Mouse (Mus musculus) heart, embryonic 16.5 days (tissue): Measurements from ENCODE around the gene Rsph6a. TPM values are rescaled to one million over a fixed set of nuclear protein-coding genes. Genes with fewer than 3 reads are reported as not detected.

ENCODE experiments used
- ATAC-seq: fragments of 200-750 bp; cut with Nextera tagmentation; replicated peaks from 2 replicates; pipeline ENCODE4 v1.8.0; 2017; ENCODE audit warnings: moderate number of reproducible peaks; ENCODE audit not compliant: insufficient read depth, low FRiP score; ENCODE audit errors: extremely low read depth
- H3K27ac ChIP-seq: fragments of 300-500 bp; sonication (generic); 2 replicates; pipeline ENCODE4 v1.5.1; 2014; ENCODE audit warnings: mild to moderate bottlenecking, low read length, control low read depth, moderate library complexity
- H3K27me3 ChIP-seq: fragments of 300-500 bp; sonication (generic); 2 replicates; pipeline ENCODE4 v1.6.1; 2014; ENCODE audit warnings: low read length, mixed read lengths; ENCODE audit not compliant: control insufficient read depth, insufficient read depth
- H3K36me3 ChIP-seq: fragments of 300-500 bp; sonication (generic); 2 replicates; pipeline ENCODE4 v1.6.1; 2014; ENCODE audit not compliant: control insufficient read depth, insufficient read depth
- H3K4me1 ChIP-seq: fragments of 300-500 bp; sonication (generic); 2 replicates; pipeline ENCODE4 v1.6.1; 2014; ENCODE audit warnings: low read length, mixed read lengths; ENCODE audit not compliant: control insufficient read depth, insufficient read depth
- H3K4me2 ChIP-seq: fragments of 300-500 bp; sonication (generic); 2 replicates; pipeline ENCODE4 v1.6.1; 2014; ENCODE audit warnings: low read depth, mild to moderate bottlenecking, control low read depth, low read length
- H3K4me3 ChIP-seq: fragments of 300-500 bp; sonication (generic); 2 replicates; pipeline ENCODE4 v1.5.1; 2014; ENCODE audit warnings: mild to moderate bottlenecking, control low read depth, low read length
- H3K9ac ChIP-seq: fragments of 300-500 bp; sonication (generic); 2 replicates; pipeline ENCODE4 v1.6.1; 2014; ENCODE audit warnings: low read length, control low read depth
- H3K9me3 ChIP-seq: fragments of 300-500 bp; sonication (generic); replicated peaks from 2 replicates; pipeline ENCODE4 v1.6.1; 2016; ENCODE audit warnings: low read length; ENCODE audit not compliant: control insufficient read depth
- WGBS: fragments of 180-500 bp; shearing (Covaris S2); extraction: QIAGEN DNeasy Blood & Tissue Kit; methylation state at CpG from one replicate; pipeline ENCODE4 v1.1.7; 2014; 5-methylcytosine and 5-hydroxymethylcytosine counted together
- polyA plus RNA-seq: library from polyadenylated mRNA; unstranded; fragments of >200 nt; fragmentation: Nextera tagmentation; extraction: Ambion mirVana; gene quantifications from 2 replicates; pipeline ENCODE4 v1.2.1, GENCODE M21; 2015

Rsph6a gene
- polyA plus RNA-seq, 1 experiment from 2014 or later = not detected

DNA sequence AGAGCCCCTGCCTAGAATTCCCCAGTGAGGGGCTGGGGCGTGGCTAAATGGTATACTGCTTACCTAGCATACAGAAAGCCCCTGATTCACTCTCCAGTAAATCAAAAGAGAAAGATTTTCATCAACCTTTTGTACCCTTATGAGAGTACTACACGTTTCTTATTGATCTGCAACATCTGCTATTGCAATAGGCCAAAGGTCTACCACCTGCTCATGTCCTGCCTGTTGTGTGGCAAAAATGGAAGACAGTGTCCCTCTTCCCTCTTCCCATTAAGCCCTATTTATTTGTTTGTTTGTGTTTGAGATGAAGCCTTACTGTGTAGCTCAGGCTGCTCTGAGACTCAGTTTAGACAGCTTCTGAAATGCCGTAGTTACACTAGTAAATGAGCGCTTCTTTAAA, 38.4 kb upstream of the Rsph6a start:
- Histone ChIP-seq H3K4me2 (no peak overlapping the region), H3K4me1 (peaks cover 15% of the 10 kb centered on the region; the same call in 1 of the 2 replicates), H3K4me3 (no peak overlapping the region), H3K9me3 (no peaks in the 10 kb centered on the region), H3K36me3 (no peaks in the 10 kb centered on the region), H3K27me3 (peaks cover 5% of the 10 kb centered on the region), H3K27ac (no peak overlapping the region), H3K9ac (no peak overlapping the region)
- no peak for ATAC-seq
- 87% methylated on average over 4 of the region's 4 CpGs for WGBS

DNA sequence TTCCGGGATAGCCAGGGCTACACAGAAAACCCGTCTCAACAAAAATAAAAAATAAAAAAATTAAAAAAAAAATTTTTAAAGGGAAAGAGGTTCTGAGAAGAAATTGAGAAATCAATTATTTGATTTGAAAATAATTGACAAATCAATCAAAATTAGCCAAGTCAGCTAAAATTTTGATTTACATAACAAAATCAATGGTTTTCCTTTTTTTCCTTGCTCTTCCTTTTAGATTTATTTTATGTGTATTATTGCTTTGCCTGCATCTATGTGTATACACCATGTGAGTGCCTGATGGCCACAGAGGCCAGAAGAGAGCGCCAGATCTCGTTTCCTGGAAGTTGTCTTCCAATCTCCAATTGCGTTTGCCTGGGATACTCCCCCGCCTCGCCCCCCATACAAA, 36.6 kb upstream of the Rsph6a start:
- Histone ChIP-seq H3K4me1 (peaks cover 3% of the 10 kb centered on the region; the same call in 1 of the 2 replicates), H3K36me3 (no peaks in the 10 kb centered on the region), H3K4me2 (no peak overlapping the region), H3K27me3 (peaks cover 16% of the 10 kb centered on the region), H3K4me3 (no peak overlapping the region), H3K9me3 (no peaks in the 10 kb centered on the region), H3K9ac (no peak overlapping the region), H3K27ac (no peak overlapping the region)
- WGBS = 80% methylated on average over 7 of the region's 7 CpGs
- ATAC-seq = no peak

DNA sequence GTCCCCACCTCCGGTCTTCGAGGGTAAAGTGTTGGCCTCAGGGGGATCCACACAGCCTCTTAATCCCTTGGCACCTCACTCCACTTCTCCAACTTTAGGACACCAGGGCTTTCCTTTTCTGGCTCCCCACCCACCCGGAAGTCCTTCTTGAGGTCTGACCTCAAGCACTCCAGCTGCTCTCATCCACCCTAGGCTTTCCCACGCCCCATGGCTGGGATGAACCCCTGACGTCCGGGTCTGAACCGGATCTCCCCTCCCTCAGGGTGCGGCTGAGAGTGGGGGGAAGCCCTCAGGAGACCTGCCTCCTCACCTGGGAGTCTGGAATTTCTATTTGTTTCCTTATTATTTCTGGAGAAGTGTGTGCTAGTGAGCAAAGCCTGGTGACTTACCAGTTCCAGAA, 33.4 kb upstream of the Rsph6a start:
- Histone ChIP-seq H3K4me3 (no peak overlapping the region), H3K9ac (no peak overlapping the region), H3K36me3 (no peaks in the 10 kb centered on the region), H3K27ac (no peak overlapping the region), H3K9me3 (no peaks in the 10 kb centered on the region), H3K4me2 (no peak overlapping the region), H3K27me3 (peaks cover 26% of the 10 kb centered on the region), H3K4me1 (peaks cover 17% of the 10 kb centered on the region)
- no peak for ATAC-seq
- WGBS = 12% methylated on average over 8 of the region's 8 CpGs

DNA sequence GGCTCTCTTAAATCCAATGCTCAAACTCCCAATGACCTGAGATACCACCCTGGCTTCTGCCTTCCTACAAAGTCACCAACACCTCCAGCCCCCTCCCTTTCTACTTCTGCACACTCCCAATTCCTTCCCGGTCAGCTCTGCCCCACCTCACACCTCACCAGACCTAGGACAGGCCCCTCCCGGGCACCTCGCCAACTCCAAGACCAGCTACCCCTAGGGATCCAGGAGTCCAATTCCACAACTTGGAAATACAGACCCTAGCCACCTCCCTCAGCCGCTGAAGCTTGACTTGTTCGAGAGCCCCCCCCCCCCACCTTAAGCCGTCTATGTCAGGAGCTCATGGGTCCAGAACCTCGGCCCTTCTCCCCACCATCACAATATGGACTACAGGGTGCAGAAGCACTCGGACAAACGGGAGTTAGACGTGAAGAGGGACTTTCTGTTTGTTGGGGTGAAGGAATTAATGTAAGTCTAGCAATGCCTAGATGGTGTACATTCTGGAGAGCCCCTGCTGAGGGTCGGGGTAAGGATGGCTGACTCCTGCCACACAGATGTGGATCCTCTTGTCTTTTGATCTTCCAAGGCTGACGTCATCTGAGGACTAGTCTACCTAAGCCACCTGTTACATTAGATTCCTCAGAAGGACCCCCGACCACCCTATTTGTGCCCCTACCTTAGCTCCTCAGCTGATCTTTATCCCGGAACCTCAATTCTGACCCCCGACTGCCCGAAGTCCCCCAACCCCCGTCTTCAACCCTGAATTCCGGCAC, 32.1 kb upstream of the Rsph6a start:
- Histone ChIP-seq H3K9me3 (no peaks in the 10 kb centered on the region), H3K27me3 (peaks cover 26% of the 10 kb centered on the region), H3K9ac (no peak overlapping the region), H3K27ac (no peak overlapping the region), H3K4me3 (no peak overlapping the region), H3K36me3 (no peaks in the 10 kb centered on the region), H3K4me1 (peaks cover 18% of the 10 kb centered on the region), H3K4me2 (no peak overlapping the region)
- ATAC-seq = no peak
- WGBS = 44% methylated on average over 18 of the region's 18 CpGs

DNA sequence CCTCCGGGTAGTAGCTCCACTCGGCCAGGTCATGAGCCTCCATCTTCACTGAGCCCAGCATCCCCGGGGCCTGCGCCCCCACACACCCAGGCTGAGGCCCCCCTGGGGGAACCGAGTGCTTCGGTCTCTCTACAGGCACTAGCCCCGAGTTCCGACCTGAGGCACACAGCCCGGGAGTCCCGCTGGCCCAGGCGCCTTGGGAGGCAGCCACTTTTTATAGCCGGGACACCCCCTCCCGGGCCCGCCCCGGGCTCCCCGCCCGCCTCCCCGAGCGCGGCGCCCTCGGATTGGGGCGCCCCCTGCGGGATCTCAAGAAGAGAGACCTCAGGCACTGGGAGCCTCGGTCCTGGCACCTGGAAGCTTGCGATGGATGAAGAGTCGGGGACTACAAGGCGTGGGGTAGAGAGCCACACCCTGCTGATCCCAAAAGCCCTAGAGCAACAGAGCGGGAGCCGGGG, 31.1 kb upstream of the Rsph6a start, which contains the start of gene Foxa3:
Gene Foxa3, minus strand, starts transcription at position 182 of the 458 bp plus-strand sequence.
- H3K27ac ChIP-seq = peak within 1 kb of the TSS; percentile 65
- H3K27me3 ChIP-seq = peaks cover 26% of the 10 kb centered on the region
- ATAC-seq = no peak
- H3K9me3 ChIP-seq = no peaks in the 10 kb centered on the region
- H3K4me2 ChIP-seq = peak within 1 kb of the TSS; percentile 95
- 2% methylated on average over 30 of the region's 30 CpGs for WGBS
- peak within 1 kb of the TSS; percentile 93 for H3K4me3 ChIP-seq
- no peaks in the 10 kb centered on the region for H3K36me3 ChIP-seq
- H3K4me1 ChIP-seq = peaks cover 18% of the 10 kb centered on the region
- peak within 1 kb of the TSS; percentile 97 for H3K9ac ChIP-seq

DNA sequence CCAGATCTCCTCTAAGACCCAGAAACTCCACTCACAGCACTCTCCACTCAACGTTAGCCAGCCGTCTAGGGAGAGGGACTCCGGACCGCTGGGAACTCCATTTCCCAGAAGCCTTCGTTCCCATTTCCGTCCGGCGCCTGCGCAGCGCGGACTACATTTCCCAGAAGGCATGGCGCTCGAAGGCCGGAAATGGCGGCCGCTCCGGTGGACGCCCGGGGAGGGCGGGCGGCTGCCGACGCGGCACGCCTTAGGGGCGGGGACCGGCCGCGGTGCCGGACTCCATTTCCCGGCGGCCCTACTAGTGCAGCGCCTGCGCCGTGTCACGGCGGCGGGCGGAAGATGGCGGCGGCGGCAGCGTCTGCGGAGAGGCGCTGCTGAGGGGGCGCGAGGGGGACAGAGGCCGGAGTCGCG, 30.4 kb upstream of the Rsph6a start, which contains the start of gene Sympk:
Gene Sympk, plus strand, starts transcription at position 282 of the 411 bp plus-strand sequence.
- Histone ChIP-seq H3K36me3 (peaks cover under 1% of the 10 kb centered on the region; the same call in 1 of the 2 replicates), H3K27ac (peak within 1 kb of the TSS; percentile 65), H3K4me1 (peaks cover 18% of the 10 kb centered on the region), H3K4me3 (peak within 1 kb of the TSS; percentile 93), H3K9me3 (no peaks in the 10 kb centered on the region), H3K4me2 (peak within 1 kb of the TSS; percentile 95), H3K27me3 (peaks cover 26% of the 10 kb centered on the region), H3K9ac (peak within 1 kb of the TSS; percentile 97)
- WGBS = 1% methylated on average over 50 of the region's 50 CpGs
- peak; percentile 95 for ATAC-seq

DNA sequence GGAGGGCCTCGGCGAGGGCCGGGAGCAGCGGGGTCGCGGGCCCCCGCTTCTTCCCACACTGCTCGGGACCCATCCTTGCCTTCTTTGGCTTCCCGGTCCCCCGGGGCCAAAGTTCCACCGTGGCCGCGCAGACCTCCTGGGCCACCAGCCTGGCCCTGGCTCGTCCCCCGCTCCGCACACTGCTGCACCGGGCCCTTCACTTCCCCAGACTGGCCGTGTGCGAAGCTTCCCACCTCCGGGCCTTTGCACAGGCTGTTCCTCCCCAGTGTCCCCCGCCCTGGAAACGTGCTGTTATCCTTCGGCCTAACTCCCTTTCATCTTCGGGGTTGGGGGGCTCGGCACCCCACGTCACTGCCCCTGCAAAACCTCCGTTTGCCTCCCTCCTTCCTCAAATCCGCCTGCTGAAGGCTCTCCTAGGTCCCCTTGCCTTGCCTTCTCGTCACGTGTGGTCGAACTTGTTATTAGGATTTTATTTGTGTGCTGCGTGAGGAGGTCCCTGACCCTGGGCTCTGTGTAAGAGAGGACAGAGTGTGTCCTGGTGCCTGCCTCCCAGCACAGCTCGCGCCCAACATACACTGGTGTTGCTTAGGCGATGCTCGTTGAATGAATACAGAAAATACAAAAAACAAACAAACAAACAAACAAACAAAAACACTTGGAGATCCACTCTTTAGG, 29.8 kb upstream of the Rsph6a start:
- WGBS = 1% methylated on average over 29 of the region's 36 CpGs
- H3K27ac ChIP-seq = peak overlapping the region; percentile 65
- peak overlapping the region; percentile 93 for H3K4me3 ChIP-seq
- H3K4me2 ChIP-seq = peak overlapping the region; percentile 95
- peaks cover 7% of the 10 kb centered on the region for H3K36me3 ChIP-seq
- peak; percentile 41 for ATAC-seq
- H3K27me3 ChIP-seq = peaks cover 23% of the 10 kb centered on the region
- H3K4me1 ChIP-seq = peaks cover 18% of the 10 kb centered on the region
- H3K9me3 ChIP-seq = no peaks in the 10 kb centered on the region
- H3K9ac ChIP-seq = peak overlapping the region; percentile 97

DNA sequence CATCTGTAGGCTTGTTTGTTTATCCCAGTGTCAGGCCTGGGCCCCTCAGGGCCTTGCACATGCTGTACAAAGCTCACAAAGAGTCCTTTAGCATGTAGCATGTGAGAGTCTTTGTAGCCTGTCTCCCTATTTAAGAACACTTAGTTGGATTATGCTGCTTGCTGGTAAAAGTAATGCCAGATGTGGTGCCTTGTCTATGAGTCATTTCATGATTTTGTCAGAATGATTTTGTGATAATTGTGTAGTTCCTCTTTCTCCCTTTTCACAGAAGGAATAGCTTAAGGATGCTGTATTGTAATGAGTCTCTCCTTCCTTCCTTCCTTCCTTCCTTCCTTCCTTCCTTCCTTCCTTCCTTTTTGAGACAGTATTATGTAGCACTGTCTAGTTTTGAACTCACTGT, 26.4 kb upstream of the Rsph6a start:
- Histone ChIP-seq H3K4me1 (peaks cover 18% of the 10 kb centered on the region), H3K4me2 (no peak overlapping the region), H3K4me3 (no peak overlapping the region), H3K27me3 (peaks cover 8% of the 10 kb centered on the region), H3K27ac (no peak overlapping the region), H3K9ac (no peak overlapping the region), H3K36me3 (peaks cover 29% of the 10 kb centered on the region), H3K9me3 (no peaks in the 10 kb centered on the region)
- no peak for ATAC-seq

DNA sequence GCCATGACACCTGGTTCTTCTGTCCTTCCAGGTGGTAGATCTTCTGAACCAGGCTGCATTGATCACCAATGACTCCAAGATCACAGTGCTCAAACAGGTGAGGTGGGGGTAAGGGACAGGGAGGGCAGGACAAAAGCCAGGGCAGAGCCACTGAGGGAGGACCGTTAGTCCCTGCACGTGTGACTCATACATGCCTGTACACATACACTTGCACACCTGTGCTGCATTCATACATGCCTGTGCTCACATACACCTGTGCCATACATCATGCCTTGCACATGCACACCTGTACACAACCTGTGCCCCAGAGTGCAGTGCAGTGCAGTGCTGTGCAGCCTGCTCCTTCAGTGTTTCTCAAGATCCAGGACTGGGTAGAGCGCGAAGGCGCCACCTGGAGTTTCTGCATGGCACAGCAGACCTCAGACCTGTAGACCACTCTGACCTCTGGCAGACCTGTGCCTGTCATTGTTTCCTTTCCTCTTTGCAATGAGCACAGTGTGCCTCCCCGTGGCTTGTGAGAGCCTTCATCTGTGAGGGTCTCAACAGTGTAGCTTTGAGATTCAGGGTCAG, 25.3 kb upstream of the Rsph6a start:
- Histone ChIP-seq H3K36me3 (peaks cover 32% of the 10 kb centered on the region), H3K9me3 (no peaks in the 10 kb centered on the region), H3K4me1 (peaks cover 12% of the 10 kb centered on the region), H3K4me3 (no peak overlapping the region), H3K27me3 (no peaks in the 10 kb centered on the region), H3K9ac (no peak overlapping the region), H3K4me2 (no peak overlapping the region), H3K27ac (no peak overlapping the region)
- no peak for ATAC-seq
- WGBS = 61% methylated on average over 6 of the region's 6 CpGs
